Mouse (Mus musculus): ENCODE data around the gene Slc51b. TPM values are rescaled to one million over a fixed set of nuclear protein-coding genes. Genes with fewer than 3 reads are reported as not detected.

Slc51b gene
- total RNA-seq, 1 experiment from 2014 or later: not detected

- no peak for ATAC-seq (replicated peaks; ENCODE audit: low read depth, poor library complexity, severe bottlenecking)
Observed at GRCm38 (mm10) chr9:65375163-65375934, 47.4 kb downstream of the Slc51b start.

GRCm38 (mm10) chr9:65374468-65375162 lies 48.1 kb downstream of the Slc51b start:
- no peak for ATAC-seq (replicated peaks; ENCODE audit: low read depth, poor library complexity, severe bottlenecking)

- ATAC-seq (replicated peaks; ENCODE audit: low read depth, poor library complexity, severe bottlenecking): no peak
Observed at GRCm38 (mm10) chr9:65372449-65372848, 50.3 kb downstream of the Slc51b start.

GRCm38 (mm10) chr9:65371756-65372155 lies 51.0 kb downstream of the Slc51b start:
- ATAC-seq (replicated peaks; ENCODE audit: low read depth, poor library complexity, severe bottlenecking): no peak

- ATAC-seq (replicated peaks; ENCODE audit: low read depth, poor library complexity, severe bottlenecking): no peak
Observed at GRCm38 (mm10) chr9:65365721-65366120, 57.0 kb downstream of the Slc51b start.

- ATAC-seq (replicated peaks; ENCODE audit: low read depth, poor library complexity, severe bottlenecking): no peak
Observed at GRCm38 (mm10) chr9:65363684-65364083, 59.1 kb downstream of the Slc51b start.

Other genes starting within 250 kb of the Slc51b start
- gene Parp16, start 227.6 kb downstream of the Slc51b start, total RNA-seq (2017): 2.0 and 3.1 TPM in 2 replicates
- gene Cilp, start 157.8 kb downstream of the Slc51b start, total RNA-seq (2017): 0.14 TPM in 1 of 2 replicates, not detected in the other
- 50.2 and 53.4 TPM in 2 replicates for gene Clpx, start 128.7 kb downstream of the Slc51b start, total RNA-seq (2017)
- gene Pdcd7, start 76.9 kb downstream of the Slc51b start, total RNA-seq (2017): 24.3 and 29.0 TPM in 2 replicates
- not detected in 2 replicates for gene Ubap1l, start 61.9 kb downstream of the Slc51b start, total RNA-seq (2017)
- gene Kbtbd13, start 31.3 kb downstream of the Slc51b start, total RNA-seq (2017): 0.55 TPM in 1 of 2 replicates, not detected in the other
- gene Rasl12, start 24.4 kb downstream of the Slc51b start, total RNA-seq (2017): 0.14 TPM in 1 of 2 replicates, not detected in the other
- 19.2 and 21.0 TPM in 2 replicates for gene Mtfmt, start 12.8 kb upstream of the Slc51b start, total RNA-seq (2017)
- 39.9 and 42.2 TPM in 2 replicates for gene Spg21, start 38.0 kb upstream of the Slc51b start, total RNA-seq (2017)
- gene Ankdd1a, start 97.2 kb upstream of the Slc51b start, total RNA-seq (2017): not detected in 2 replicates
- 19.3 and 20.0 TPM in 2 replicates for gene Plekho2, start 157.1 kb upstream of the Slc51b start, total RNA-seq (2017)
- 12.9 and 29.1 TPM in 2 replicates for gene Pif1, start 164.2 kb upstream of the Slc51b start, total RNA-seq (2017)
- gene Rbpms2, start 206.7 kb upstream of the Slc51b start, total RNA-seq (2017): 2.0 and 3.1 TPM in 2 replicates
- gene Oaz2, start 245.0 kb upstream of the Slc51b start, total RNA-seq (2017): 40.1 and 45.3 TPM in 2 replicates

Measured in common myeloid progenitor, adult 5-6 weeks (primary cell).